Mouse (Mus musculus): ENCODE data around the gene 5730596B20Rik. TPM values are rescaled to one million over a fixed set of nuclear protein-coding genes. Genes with fewer than 3 reads are reported as not detected.

5730596B20Rik gene
- total RNA-seq, 2 experiments from 2014 or later: 0.27 to 0.94 TPM

DNA sequence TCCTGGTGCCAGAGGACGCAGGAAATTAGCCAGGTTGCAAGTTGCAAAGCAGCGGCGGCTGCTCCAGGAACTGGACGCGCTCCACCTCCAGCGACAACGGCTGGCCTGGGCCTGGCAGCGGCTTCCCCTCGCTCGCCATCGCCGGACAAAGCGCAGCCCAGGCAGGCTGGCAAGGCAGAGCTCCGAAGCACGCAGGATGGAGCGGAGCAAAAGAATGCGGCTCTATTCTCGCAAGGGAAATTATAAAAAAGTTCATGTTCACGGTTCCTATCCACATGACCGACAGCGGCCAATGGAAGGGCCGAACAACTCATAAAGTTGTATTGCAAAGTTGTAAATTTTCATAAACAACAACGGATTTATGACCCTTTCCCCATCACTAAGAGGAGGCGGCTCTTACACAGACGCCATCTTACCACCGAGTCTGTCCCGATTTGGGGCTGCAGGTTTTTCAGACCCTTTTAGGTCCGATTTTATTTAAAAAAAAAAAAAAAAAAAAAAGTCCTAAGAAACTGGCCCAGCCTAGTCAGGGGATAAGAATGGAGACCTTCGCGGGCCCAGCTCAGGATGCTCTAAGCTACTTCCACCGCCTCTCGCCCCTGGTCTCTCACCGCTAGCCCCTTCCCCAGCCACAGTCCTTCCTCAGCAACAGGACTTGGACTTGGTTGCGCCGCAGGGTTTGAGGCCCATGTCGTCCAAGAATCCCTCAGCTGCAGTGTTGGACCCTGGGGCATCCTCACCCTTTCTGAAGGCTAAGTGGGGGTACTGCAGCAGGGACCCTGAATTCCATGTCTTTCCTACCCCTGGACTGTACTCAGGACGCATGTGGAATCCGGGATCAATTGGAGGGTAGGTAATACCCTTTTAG, 36.1 kb downstream of the 5730596B20Rik start, which contains the start of the genes Hoxa3 and Gm28308:
Gene Hoxa3 (minus strand): TSS at position 218 of the 868 bp plus-strand sequence.
Gene Gm28308 (minus strand): TSS at position 221 of the 868 bp plus-strand sequence.
- peak; percentile 85 for DNase-seq

DNA sequence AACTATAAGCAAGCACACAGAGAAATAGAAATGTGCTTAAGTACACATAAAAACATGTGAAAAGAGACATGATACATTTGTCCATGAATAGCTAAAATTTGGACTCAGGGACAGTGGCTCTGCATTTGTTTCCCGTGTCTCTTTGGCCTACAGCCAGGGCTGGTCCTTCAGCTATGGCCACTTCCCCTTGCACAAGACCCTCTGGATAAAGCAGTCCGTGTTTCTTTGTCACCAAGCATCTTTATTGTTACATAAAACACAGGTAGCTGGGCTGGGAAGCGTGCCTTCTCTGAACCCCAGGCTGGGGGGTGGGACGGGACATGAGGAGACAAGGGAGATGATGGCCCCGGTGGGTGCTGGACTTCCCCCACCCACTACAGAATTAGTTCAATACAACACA, 37.0 kb downstream of the 5730596B20Rik start:
- no peak for DNase-seq

GRCm38 (mm10) chr6:52215070-52215469, 37.8 kb downstream of the 5730596B20Rik start:
- no peak for DNase-seq

- DNase-seq: peak; percentile 42
Observed at GRCm38 (mm10) chr6:52215771-52216535, 38.7 kb downstream of the 5730596B20Rik start.

- peak; percentile 67 for DNase-seq
Observed at GRCm38 (mm10) chr6:52216691-52217458, 39.6 kb downstream of the 5730596B20Rik start.

- DNase-seq: peak; percentile 90
Observed at GRCm38 (mm10) chr6:52217459-52217768, 40.1 kb downstream of the 5730596B20Rik start.

GRCm38 (mm10) chr6:52217895-52218642, 40.8 kb downstream of the 5730596B20Rik start:
- DNase-seq: no peak

GRCm38 (mm10) chr6:52218643-52219215, 41.4 kb downstream of the 5730596B20Rik start:
- DNase-seq: no peak

- no peak for DNase-seq
Observed at GRCm38 (mm10) chr6:52219234-52219942, 42.1 kb downstream of the 5730596B20Rik start.

GRCm38 (mm10) chr6:52220003-52220864, 42.9 kb downstream of the 5730596B20Rik start:
- no peak for DNase-seq

- no peak for DNase-seq
Observed at GRCm38 (mm10) chr6:52220865-52221310, 43.6 kb downstream of the 5730596B20Rik start.

- DNase-seq: peak; percentile 94
Observed at GRCm38 (mm10) chr6:52221337-52221992, 44.2 kb downstream of the 5730596B20Rik start, which contains the start of gene Hoxa7. TSS of gene Hoxa7 (minus strand) at chr6:52221854.

- peak; percentile 43 for DNase-seq
Observed at GRCm38 (mm10) chr6:52221993-52222685, 44.8 kb downstream of the 5730596B20Rik start.

DNA sequence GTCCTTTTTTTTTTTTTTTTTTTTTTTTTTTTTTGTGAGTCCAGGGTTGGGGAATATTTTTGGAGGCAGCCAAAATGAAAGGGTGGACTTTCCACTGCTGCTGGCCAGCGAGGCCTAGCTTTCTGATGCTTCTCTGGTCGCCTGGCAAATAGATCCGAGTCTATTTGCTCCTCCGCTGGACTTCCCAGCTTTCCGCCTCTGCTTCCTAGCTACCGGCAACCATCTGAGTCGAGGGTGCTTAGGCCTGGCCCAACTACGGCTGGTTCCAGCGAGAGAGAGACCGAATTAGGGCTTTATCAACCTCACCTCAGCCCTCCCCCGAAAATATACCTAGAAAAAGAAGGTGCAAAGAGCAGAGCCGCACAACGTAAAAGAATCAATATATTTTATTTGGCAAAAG, 45.4 kb downstream of the 5730596B20Rik start:
- no peak for DNase-seq

GRCm38 (mm10) chr6:52223939-52224760, 46.9 kb downstream of the 5730596B20Rik start:
- no peak for DNase-seq

DNA sequence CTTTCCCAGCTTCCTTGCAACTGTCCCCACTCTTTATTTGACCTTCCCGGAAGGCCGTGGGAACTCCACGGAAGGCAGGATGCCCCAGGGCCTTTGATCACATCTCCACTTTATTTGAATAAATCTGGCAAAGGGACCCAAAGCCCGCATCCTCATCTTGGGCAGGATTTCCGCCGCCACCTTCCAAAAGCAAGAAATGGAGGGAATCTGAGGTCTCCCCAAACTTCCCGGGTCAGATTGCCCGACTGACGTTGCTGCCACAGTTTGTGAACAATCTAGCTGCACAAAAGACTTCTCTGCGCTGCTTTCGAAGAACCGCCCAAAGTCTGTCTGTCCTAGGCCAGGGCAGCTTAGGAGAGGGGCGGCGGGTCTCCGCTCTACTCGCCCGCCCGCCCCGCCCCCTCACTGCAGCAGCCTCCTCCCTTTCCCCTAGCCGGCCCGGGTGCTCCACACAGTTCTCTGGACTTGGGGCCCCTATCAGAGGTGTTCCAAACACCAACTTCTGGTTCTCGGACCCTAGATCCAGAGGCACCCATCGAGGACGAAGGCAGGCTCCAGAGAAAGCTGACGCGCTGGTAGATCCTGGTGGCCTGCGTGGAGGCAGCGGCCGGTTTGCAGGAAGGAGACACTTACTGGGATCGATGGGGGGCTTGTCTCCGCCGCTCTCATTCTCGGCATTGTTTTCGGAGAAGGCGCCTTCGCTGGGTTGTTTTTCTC, 47.8 kb downstream of the 5730596B20Rik start:
- no peak for DNase-seq

Data from adrenal gland, postnatal 10 days (tissue).